Mouse (Mus musculus): Measurements from ENCODE around the gene Cd200r4. TPM values are rescaled to one million over a fixed set of nuclear protein-coding genes. Genes with fewer than 3 reads are reported as not detected.
"Not testable (repeated sequence)": the region's sequence is repeated elsewhere in the genome, so short reads cannot be mapped to it uniquely, and the experiment has no call there.

Gene Cd200r4
- polyA plus RNA-seq, 1 experiment from 2014 or later: 0.28 TPM

DNA sequence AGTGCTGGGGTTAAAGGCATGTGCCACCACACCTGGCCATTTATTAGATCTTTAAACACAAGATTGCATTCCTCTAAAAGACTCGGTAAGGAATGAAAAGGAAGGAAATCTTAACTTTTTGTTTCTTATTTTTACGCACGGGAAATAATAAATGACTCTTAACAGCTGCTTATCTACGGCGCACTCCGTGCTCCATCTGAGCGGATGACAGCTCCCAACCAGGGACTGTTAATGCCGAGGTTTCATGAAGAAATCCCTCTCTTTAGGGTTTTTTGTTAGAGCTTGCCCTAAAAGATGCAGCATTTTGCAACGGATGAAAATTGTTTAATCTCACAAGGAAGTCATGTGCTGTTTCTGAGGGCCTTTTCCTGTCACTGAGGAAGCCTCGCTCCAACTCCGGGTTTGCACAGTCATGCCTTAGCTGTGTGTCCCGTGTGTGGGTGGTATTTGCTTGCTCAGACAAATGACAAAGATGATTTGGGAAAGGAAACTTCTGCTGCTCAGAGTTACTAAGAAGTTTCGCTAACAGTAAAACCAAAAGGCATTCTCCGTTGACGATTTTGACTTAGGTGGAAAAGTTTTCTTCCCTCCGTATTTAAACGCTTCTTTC is 32.9 kb upstream of the Cd200r4 start:
- Histone ChIP-seq H3K27ac (ENCODE audit: low read length) (no peak overlapping the region), H3K27me3 (replicated peaks; ENCODE audit: control insufficient read depth, insufficient read depth, low read length) (no peaks in the 10 kb centered on the region), H3K4me1 (ENCODE audit: control insufficient read depth, insufficient read depth, low read length) (no peaks in the 10 kb centered on the region), H3K4me3 (ENCODE audit: low read length) (no peak overlapping the region), H3K36me3 (ENCODE audit: control insufficient read depth, insufficient read depth, low read length) (no peaks in the 10 kb centered on the region), H3K4me2 (ENCODE audit: low read depth, low read length) (peak overlapping the region; percentile 34; the same call in 1 of the 2 replicates), H3K9ac (ENCODE audit: low read depth, low read length) (no peak overlapping the region), H3K9me3 (ENCODE audit: control insufficient read depth, low read length) (no peaks in the 10 kb centered on the region)
- no peak for ATAC-seq
- WGBS: 57% methylated on average over 17 of the region's 17 CpGs

DNA sequence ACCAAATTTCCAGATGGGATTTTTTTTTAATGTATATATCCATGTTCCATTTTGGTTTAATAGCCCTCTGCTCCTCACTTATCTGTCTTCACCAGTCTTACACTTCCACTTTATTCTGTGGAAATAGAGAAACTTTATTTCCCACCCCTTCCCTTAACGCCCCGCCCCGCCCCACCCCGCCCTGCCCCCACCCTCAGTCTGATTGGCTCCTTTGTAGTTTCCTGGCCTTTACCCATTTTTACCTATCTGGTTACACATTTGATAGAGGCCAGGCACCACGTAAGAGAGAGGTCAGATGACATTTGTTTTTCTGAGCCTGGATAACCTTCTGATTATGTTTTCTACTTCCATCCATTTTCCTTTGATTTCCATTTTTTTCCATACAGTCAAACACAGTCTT is 32.0 kb upstream of the Cd200r4 start:
- ATAC-seq: no peak
- 79% methylated on average over 5 of the region's 5 CpGs for WGBS
- Histone ChIP-seq H3K9ac (ENCODE audit: low read depth, low read length) (no peak overlapping the region), H3K27ac (ENCODE audit: low read length) (no peak overlapping the region), H3K27me3 (replicated peaks; ENCODE audit: control insufficient read depth, insufficient read depth, low read length) (no peaks in the 10 kb centered on the region), H3K4me2 (ENCODE audit: low read depth, low read length) (no peak overlapping the region), H3K9me3 (ENCODE audit: control insufficient read depth, low read length) (no peaks in the 10 kb centered on the region), H3K36me3 (ENCODE audit: control insufficient read depth, insufficient read depth, low read length) (no peaks in the 10 kb centered on the region), H3K4me1 (ENCODE audit: control insufficient read depth, insufficient read depth, low read length) (no peaks in the 10 kb centered on the region), H3K4me3 (ENCODE audit: low read length) (no peak overlapping the region)

DNA sequence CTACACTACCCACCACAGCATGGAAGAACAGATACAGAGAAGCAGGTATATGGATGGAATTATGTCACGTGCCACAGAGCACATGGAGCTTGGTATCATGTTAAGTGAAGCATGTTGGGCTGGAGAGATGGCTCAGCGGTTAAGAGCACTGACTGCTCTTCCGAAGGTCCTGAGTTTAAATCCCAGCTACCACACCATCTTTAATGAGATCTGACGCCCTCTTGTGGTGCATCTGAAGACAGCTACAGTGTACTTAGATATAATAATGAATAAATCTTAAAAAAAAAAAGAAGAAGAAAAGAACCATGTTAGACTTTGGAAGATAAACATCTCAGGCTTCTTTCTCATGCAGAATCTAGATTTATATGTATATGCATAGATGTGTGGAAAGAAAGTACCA is 30.8 kb upstream of the Cd200r4 start:
- Histone ChIP-seq H3K36me3 (ENCODE audit: control insufficient read depth, insufficient read depth, low read length) (no peaks in the 10 kb centered on the region), H3K27me3 (replicated peaks; ENCODE audit: control insufficient read depth, insufficient read depth, low read length) (no peaks in the 10 kb centered on the region), H3K9me3 (ENCODE audit: control insufficient read depth, low read length) (no peaks in the 10 kb centered on the region), H3K9ac (ENCODE audit: low read depth, low read length) (no peak overlapping the region), H3K4me1 (ENCODE audit: control insufficient read depth, insufficient read depth, low read length) (no peaks in the 10 kb centered on the region), H3K4me2 (ENCODE audit: low read depth, low read length) (no peak overlapping the region), H3K4me3 (ENCODE audit: low read length) (no peak overlapping the region), H3K27ac (ENCODE audit: low read length) (no peak overlapping the region)
- no peak for ATAC-seq
- 71% methylated on average over 4 of the region's 4 CpGs for WGBS

DNA sequence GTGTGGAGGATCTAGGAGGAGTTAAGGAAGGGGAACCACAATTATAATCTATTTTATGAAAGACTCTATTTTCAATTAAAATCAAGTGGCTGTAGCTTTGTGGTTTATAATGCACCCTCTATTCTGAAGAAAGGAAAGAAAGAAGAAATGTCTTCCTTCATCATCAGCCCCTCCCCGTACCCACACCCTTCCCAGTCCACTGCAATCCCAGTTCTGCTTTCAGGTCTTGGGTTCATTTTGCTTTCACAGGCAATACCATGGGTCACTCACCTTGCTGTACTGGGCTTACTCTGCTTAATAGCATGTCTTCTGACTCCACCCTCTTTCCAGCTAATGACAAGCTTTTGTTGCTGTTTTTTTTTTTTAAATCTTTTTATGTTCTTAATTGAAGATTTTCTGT is 24.6 kb upstream of the Cd200r4 start:
- Histone ChIP-seq H3K27ac (ENCODE audit: low read length) (no peak overlapping the region), H3K27me3 (replicated peaks; ENCODE audit: control insufficient read depth, insufficient read depth, low read length) (no peaks in the 10 kb centered on the region), H3K4me3 (ENCODE audit: low read length) (no peak overlapping the region), H3K36me3 (ENCODE audit: control insufficient read depth, insufficient read depth, low read length) (no peaks in the 10 kb centered on the region), H3K4me1 (ENCODE audit: control insufficient read depth, insufficient read depth, low read length) (no peaks in the 10 kb centered on the region), H3K4me2 (ENCODE audit: low read depth, low read length) (no peak overlapping the region), H3K9me3 (ENCODE audit: control insufficient read depth, low read length) (no peaks in the 10 kb centered on the region), H3K9ac (ENCODE audit: low read depth, low read length) (no peak overlapping the region)
- 100% methylated on average over 1 of the region's 1 CpGs for WGBS
- ATAC-seq: no peak

DNA sequence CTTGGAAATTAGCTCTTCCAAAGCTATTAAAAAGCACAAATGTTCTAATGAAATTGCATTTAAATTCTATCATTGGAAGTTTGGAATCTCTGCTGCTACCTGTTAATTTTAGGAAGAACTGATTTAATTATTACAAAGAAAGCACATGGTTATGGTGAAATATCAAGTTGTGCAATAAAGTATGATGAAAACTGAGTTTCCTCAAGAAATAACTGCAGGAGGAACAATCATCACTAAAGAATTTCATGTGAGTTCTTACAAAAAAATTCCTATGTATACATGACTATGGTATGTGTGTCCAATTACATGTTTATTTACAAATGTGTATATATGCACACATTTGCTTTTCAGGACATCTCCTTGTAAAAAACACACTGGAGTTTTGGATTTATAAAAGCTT is 17.1 kb upstream of the Cd200r4 start:
- H3K9ac ChIP-seq (ENCODE audit: low read depth, low read length): no peak overlapping the region
- no peaks in the 10 kb centered on the region for H3K36me3 ChIP-seq (ENCODE audit: control insufficient read depth, insufficient read depth, low read length)
- ATAC-seq: no peak
- H3K27me3 ChIP-seq (replicated peaks; ENCODE audit: control insufficient read depth, insufficient read depth, low read length): no peaks in the 10 kb centered on the region
- H3K27ac ChIP-seq (ENCODE audit: low read length): no peak overlapping the region
- no peak overlapping the region for H3K4me2 ChIP-seq (ENCODE audit: low read depth, low read length)
- no peaks in the 10 kb centered on the region for H3K4me1 ChIP-seq (ENCODE audit: control insufficient read depth, insufficient read depth, low read length)
- H3K9me3 ChIP-seq (ENCODE audit: control insufficient read depth, low read length): no peaks in the 10 kb centered on the region
- H3K4me3 ChIP-seq (ENCODE audit: low read length): no peak overlapping the region

DNA sequence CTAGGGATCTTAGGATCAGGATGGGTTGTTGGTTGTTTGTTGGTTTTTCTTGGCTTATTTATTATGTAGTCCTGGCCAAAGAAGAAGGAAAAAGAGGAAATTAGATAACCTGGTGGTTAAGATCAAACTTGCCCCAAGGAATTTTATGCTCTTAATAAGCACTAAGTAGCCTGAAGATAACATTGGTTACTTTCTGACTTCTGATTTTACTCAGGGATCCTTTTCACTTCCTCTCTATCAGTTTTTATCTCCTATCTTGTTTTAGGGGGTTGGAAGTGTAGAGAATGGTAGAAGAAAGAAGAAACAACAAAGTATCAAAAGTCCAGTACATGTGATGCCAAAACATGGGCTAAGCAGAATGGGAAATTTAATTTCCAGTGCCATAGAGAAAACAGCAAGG is 5.6 kb upstream of the Cd200r4 start:
- ATAC-seq: no peak
- no peaks in the 10 kb centered on the region for H3K9me3 ChIP-seq (ENCODE audit: control insufficient read depth, low read length)

DNA sequence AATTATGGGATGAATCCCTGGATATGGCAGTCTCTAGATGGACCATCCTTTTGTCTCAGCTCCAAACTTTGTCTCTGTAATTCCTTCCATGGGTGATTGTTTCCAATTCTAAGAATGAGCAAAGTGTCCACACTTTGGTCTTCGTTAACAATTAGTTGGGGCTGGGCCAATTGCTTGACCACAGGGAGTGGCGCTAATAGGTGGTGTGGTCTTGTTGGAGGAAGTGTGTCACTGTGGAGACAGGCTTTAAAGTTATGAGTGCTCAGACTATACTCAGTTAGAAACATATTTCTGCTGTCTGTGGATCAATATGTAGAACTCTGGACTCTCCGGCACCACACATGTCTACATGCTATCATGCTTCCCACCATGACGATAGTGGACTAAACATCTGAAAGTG is 1.3 kb upstream of the Cd200r4 start:
- H3K9ac ChIP-seq (ENCODE audit: low read depth, low read length); H3K27ac ChIP-seq (ENCODE audit: low read length); H3K4me2 ChIP-seq (ENCODE audit: low read depth, low read length); H3K27me3 ChIP-seq (replicated peaks; ENCODE audit: control insufficient read depth, insufficient read depth, low read length); H3K9me3 ChIP-seq (ENCODE audit: control insufficient read depth, low read length); ATAC-seq; H3K36me3 ChIP-seq (ENCODE audit: control insufficient read depth, insufficient read depth, low read length); H3K4me1 ChIP-seq (ENCODE audit: control insufficient read depth, insufficient read depth, low read length); H3K4me3 ChIP-seq (ENCODE audit: low read length): not testable (repeated sequence)
- 97% methylated on average over 4 of the region's 4 CpGs for WGBS

More for the DNA sequence above, 5.6 kb upstream of the Cd200r4 start:
- Histone ChIP-seq H3K9ac (ENCODE audit: low read depth, low read length) (no peak overlapping the region), H3K36me3 (ENCODE audit: control insufficient read depth, insufficient read depth, low read length) (no peaks in the 10 kb centered on the region), H3K4me3 (ENCODE audit: low read length) (no peak overlapping the region), H3K27ac (ENCODE audit: low read length) (no peak overlapping the region), H3K27me3 (replicated peaks; ENCODE audit: control insufficient read depth, insufficient read depth, low read length) (no peaks in the 10 kb centered on the region), H3K4me2 (ENCODE audit: low read depth, low read length) (no peak overlapping the region), H3K4me1 (ENCODE audit: control insufficient read depth, insufficient read depth, low read length) (no peaks in the 10 kb centered on the region)

DNA sequence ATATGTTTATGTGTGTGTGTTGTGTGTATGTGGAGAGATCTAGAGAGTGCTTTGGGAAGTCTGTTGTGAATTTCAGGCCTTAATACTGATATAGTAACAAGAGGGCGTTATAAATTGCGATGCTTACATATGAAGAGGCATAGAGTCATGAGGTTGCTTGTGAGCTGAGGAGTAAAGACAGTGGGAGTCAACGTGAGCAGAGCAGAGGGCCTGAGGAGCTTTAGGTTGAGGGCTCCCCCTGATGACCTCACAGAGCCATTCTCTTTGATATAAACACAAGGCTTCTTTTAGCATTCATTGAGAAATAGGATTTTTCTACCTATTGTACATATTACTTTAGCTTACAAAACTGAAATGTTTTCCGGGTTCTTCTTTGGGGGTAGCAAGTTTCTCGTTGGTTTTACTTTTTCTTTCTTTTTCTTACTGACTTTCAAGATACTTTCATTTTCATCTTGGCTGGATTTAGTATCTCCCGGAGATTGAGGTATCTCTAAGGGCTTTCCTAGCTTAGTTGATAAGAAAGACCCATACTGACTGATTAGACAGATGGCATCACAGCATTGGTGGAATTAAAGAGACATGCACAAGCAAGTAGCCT is 1.0 kb downstream of the Cd200r4 start:
- no peak for ATAC-seq

DNA sequence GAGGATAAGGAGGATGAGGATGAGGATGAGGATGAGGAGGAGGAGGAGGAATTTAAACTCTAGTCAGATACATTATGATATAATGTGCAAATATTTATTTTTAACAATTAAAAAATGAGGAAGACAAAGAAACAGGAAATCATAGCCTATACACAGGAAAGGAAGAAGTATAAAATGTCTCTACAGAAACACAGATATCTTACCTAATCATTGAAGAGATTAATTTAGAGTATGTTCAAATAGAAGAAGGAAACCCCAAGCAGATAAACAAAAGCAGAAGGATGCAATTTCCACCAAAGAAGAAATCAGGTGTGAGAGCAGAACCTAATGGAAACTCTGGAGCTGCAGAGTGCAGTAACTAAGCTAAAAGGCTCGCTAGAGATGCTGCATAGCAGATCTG is 6.5 kb downstream of the Cd200r4 start:
- no peak overlapping the region for H3K9ac ChIP-seq (ENCODE audit: low read depth, low read length)
- no peaks in the 10 kb centered on the region for H3K27me3 ChIP-seq (replicated peaks; ENCODE audit: control insufficient read depth, insufficient read depth, low read length)
- ATAC-seq: no peak
- no peak overlapping the region for H3K27ac ChIP-seq (ENCODE audit: low read length)
- H3K4me1 ChIP-seq (ENCODE audit: control insufficient read depth, insufficient read depth, low read length): no peaks in the 10 kb centered on the region
- H3K36me3 ChIP-seq (ENCODE audit: control insufficient read depth, insufficient read depth, low read length): no peaks in the 10 kb centered on the region
- no peak overlapping the region for H3K4me3 ChIP-seq (ENCODE audit: low read length)
- WGBS: 38% methylated on average over 1 of the region's 1 CpGs
- no peaks in the 10 kb centered on the region for H3K9me3 ChIP-seq (ENCODE audit: control insufficient read depth, low read length)
- H3K4me2 ChIP-seq (ENCODE audit: low read depth, low read length): no peak overlapping the region

More for the DNA sequence above, 1.0 kb downstream of the Cd200r4 start:
- Histone ChIP-seq H3K4me2 (ENCODE audit: low read depth, low read length) (no peak overlapping the region), H3K27me3 (replicated peaks; ENCODE audit: control insufficient read depth, insufficient read depth, low read length) (no peaks in the 10 kb centered on the region), H3K36me3 (ENCODE audit: control insufficient read depth, insufficient read depth, low read length) (no peaks in the 10 kb centered on the region), H3K4me1 (ENCODE audit: control insufficient read depth, insufficient read depth, low read length) (no peaks in the 10 kb centered on the region), H3K9me3 (ENCODE audit: control insufficient read depth, low read length) (no peaks in the 10 kb centered on the region), H3K27ac (ENCODE audit: low read length) (no peak overlapping the region), H3K9ac (ENCODE audit: low read depth, low read length) (no peak overlapping the region), H3K4me3 (ENCODE audit: low read length) (no peak overlapping the region)
- 85% methylated on average over 6 of the region's 6 CpGs for WGBS

DNA sequence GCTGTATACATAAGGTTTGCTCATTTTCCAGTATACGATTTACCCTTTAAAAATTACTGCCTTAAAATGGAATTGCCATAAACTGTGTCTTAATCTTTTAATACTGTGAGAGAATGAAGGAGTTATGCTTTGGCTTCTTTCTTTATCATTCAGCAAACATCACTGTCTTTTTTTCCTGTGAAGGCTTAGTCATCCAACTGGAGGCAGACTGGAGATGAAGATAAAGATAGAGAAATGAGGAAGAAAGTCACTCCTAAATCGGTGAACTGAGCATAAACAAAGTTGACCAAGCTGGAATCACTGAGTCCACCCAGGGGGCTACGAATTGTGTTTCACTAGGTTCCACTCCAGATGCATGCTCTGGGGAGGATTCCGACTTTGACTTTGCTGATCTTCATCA is 9.0 kb downstream of the Cd200r4 start:
- Histone ChIP-seq H3K27me3 (replicated peaks; ENCODE audit: control insufficient read depth, insufficient read depth, low read length) (no peaks in the 10 kb centered on the region), H3K27ac (ENCODE audit: low read length) (no peak overlapping the region), H3K36me3 (ENCODE audit: control insufficient read depth, insufficient read depth, low read length) (no peaks in the 10 kb centered on the region), H3K4me3 (ENCODE audit: low read length) (no peak overlapping the region), H3K9me3 (ENCODE audit: control insufficient read depth, low read length) (no peaks in the 10 kb centered on the region), H3K4me2 (ENCODE audit: low read depth, low read length) (no peak overlapping the region), H3K9ac (ENCODE audit: low read depth, low read length) (no peak overlapping the region), H3K4me1 (ENCODE audit: control insufficient read depth, insufficient read depth, low read length) (no peaks in the 10 kb centered on the region)
- 76% methylated on average over 4 of the region's 4 CpGs for WGBS
- ATAC-seq: no peak
